Mouse (Mus musculus): ENCODE results near the gene Dgat2. TPM values are rescaled to one million over a fixed set of nuclear protein-coding genes. Genes with fewer than 3 reads are reported as not detected.

Gene Dgat2
- polyA plus RNA-seq, 1 experiment from 2014 or later, result 60.1 TPM

- no peak overlapping the region for H3K9ac ChIP-seq (ENCODE audit: low read depth, low read length)
- no peak overlapping the region for H3K4me3 ChIP-seq (ENCODE audit: low read depth, low read length)
- no peaks in the 10 kb centered on the region for H3K27me3 ChIP-seq (replicated peaks; ENCODE audit: control insufficient read depth, insufficient read depth, low read length)
- DNase-seq (ENCODE audit: low spot score) (no peak), ATAC-seq (replicated peaks; ENCODE audit: low FRiP score) (no peak)
- peaks cover 16% of the 10 kb centered on the region for H3K4me1 ChIP-seq (replicated peaks; ENCODE audit: control insufficient read depth, insufficient read depth, low read length)
- H3K27ac ChIP-seq (ENCODE audit: low read depth, low read length), result no peak overlapping the region
- WGBS, result 85% methylated on average over 7 of the region's 7 CpGs
- no peaks in the 10 kb centered on the region; the same call in 1 of the 2 replicates for H3K36me3 ChIP-seq (ENCODE audit: control insufficient read depth, insufficient read depth, low read length)
- no peak overlapping the region for H3K4me2 ChIP-seq
- H3K9me3 ChIP-seq (ENCODE audit: control insufficient read depth, low read length), result no peaks in the 10 kb centered on the region
Measured at GRCm38 (mm10) chr7:99162462-99162861, 20.1 kb downstream of the Dgat2 start.

DNA sequence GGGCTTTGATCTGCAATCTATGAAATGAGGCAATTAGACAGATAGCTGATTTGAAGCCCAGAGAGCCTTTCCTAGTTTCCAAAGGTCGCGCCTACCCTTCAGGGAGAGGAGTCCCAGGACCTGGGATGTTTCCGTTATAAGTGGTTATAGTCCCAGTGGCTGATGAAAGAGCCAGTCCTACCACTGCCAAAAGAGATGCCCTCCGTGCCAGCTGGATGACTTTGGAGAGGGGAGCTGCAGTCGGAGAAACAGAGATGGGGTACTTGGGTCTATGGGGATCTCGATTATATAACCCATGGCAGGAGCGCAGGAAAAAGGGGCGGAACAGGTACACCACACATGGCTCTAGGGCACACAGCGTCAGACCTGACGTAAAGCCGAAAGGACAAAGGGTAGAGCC lies 20.6 kb downstream of the Dgat2 start:
- ATAC-seq (replicated peaks; ENCODE audit: low FRiP score) (no peak), DNase-seq (ENCODE audit: low spot score) (no peak)
- Histone ChIP-seq H3K4me3 (ENCODE audit: low read depth, low read length) (no peak overlapping the region), H3K27me3 (replicated peaks; ENCODE audit: control insufficient read depth, insufficient read depth, low read length) (no peaks in the 10 kb centered on the region), H3K27ac (ENCODE audit: low read depth, low read length) (no peak overlapping the region), H3K4me2 (no peak overlapping the region), H3K36me3 (ENCODE audit: control insufficient read depth, insufficient read depth, low read length) (no peaks in the 10 kb centered on the region; the same call in 1 of the 2 replicates), H3K4me1 (replicated peaks; ENCODE audit: control insufficient read depth, insufficient read depth, low read length) (peaks cover 16% of the 10 kb centered on the region), H3K9ac (ENCODE audit: low read depth, low read length) (no peak overlapping the region), H3K9me3 (ENCODE audit: control insufficient read depth, low read length) (no peaks in the 10 kb centered on the region)
- WGBS, result 73% methylated on average over 11 of the region's 11 CpGs

GRCm38 (mm10) chr7:99161529-99161928 lies 21.0 kb downstream of the Dgat2 start:
- WGBS, result 32% methylated on average over 4 of the region's 4 CpGs
- Histone ChIP-seq H3K27me3 (replicated peaks; ENCODE audit: control insufficient read depth, insufficient read depth, low read length) (no peaks in the 10 kb centered on the region), H3K27ac (ENCODE audit: low read depth, low read length) (no peak overlapping the region), H3K4me3 (ENCODE audit: low read depth, low read length) (no peak overlapping the region), H3K9ac (ENCODE audit: low read depth, low read length) (no peak overlapping the region), H3K36me3 (ENCODE audit: control insufficient read depth, insufficient read depth, low read length) (no peaks in the 10 kb centered on the region; the same call in 1 of the 2 replicates), H3K9me3 (ENCODE audit: control insufficient read depth, low read length) (no peaks in the 10 kb centered on the region), H3K4me1 (replicated peaks; ENCODE audit: control insufficient read depth, insufficient read depth, low read length) (peaks cover 20% of the 10 kb centered on the region), H3K4me2 (no peak overlapping the region)
- DNase-seq (ENCODE audit: low spot score), result no peak
- ATAC-seq (replicated peaks; ENCODE audit: low FRiP score), result peak; percentile 58

DNA sequence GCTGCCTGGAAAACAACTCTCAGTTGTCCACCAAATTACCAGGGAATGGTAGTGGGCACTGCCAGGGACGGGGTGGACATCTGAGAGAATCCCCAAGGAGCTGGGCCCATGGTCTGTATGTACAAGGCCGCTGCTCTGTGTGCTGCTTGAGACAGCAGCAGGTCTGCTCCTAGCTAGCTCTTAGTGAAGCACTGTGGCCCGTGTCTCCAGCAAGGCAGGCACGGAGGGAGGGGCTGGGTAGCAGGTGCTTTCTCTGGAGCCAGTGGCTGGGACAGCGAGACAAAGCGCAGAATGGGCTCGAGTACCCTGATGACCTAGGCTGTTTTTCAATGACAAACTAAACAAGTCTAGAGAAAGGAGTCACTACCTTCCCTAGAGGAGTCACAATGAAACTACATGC lies 21.5 kb downstream of the Dgat2 start:
- Histone ChIP-seq H3K4me1 (replicated peaks; ENCODE audit: control insufficient read depth, insufficient read depth, low read length) (peaks cover 25% of the 10 kb centered on the region), H3K4me3 (ENCODE audit: low read depth, low read length) (no peak overlapping the region), H3K27ac (ENCODE audit: low read depth, low read length) (no peak overlapping the region; the same call in 1 of the 2 replicates), H3K9me3 (ENCODE audit: control insufficient read depth, low read length) (no peaks in the 10 kb centered on the region), H3K36me3 (ENCODE audit: control insufficient read depth, insufficient read depth, low read length) (no peaks in the 10 kb centered on the region), H3K4me2 (no peak overlapping the region), H3K9ac (ENCODE audit: low read depth, low read length) (no peak overlapping the region), H3K27me3 (replicated peaks; ENCODE audit: control insufficient read depth, insufficient read depth, low read length) (no peaks in the 10 kb centered on the region)
- 78% methylated on average over 7 of the region's 7 CpGs for WGBS
- ATAC-seq (replicated peaks; ENCODE audit: low FRiP score), result no peak
- no peak for DNase-seq (ENCODE audit: low spot score)

- 79% methylated on average over 2 of the region's 2 CpGs for WGBS
Measured at GRCm38 (mm10) chr7:99159446-99159845, 23.1 kb downstream of the Dgat2 start.

DNA sequence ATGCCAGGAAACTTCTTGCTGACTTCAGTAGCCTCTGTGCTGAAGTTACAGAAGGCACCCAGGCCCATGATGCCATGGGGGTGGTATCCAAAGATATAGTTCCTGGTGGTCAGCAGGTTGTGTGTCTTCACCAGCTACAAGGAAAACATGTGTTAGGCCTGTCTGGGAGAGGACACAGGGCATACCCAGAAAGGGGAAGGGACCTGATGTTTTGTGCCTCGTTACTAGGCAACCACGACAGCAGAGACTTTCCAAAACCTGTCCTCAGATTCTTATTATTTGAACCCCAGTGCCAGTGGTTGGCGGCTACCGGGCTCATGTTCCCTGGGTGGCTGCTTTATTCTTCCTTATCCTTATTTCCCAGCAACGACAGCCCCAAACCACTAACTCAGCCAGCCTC lies 23.6 kb downstream of the Dgat2 start:
- H3K9me3 ChIP-seq (ENCODE audit: control insufficient read depth, low read length), result no peaks in the 10 kb centered on the region
- WGBS, result 46% methylated on average over 5 of the region's 5 CpGs
- no peaks in the 10 kb centered on the region for H3K36me3 ChIP-seq (ENCODE audit: control insufficient read depth, insufficient read depth, low read length)
- H3K4me3 ChIP-seq (ENCODE audit: low read depth, low read length), result no peak overlapping the region
- H3K27me3 ChIP-seq (replicated peaks; ENCODE audit: control insufficient read depth, insufficient read depth, low read length), result no peaks in the 10 kb centered on the region
- H3K9ac ChIP-seq (ENCODE audit: low read depth, low read length), result no peak overlapping the region
- ATAC-seq (replicated peaks; ENCODE audit: low FRiP score), result no peak
- no peak for DNase-seq (ENCODE audit: low spot score)
- no peak overlapping the region for H3K27ac ChIP-seq (ENCODE audit: low read depth, low read length)
- H3K4me1 ChIP-seq (replicated peaks; ENCODE audit: control insufficient read depth, insufficient read depth, low read length), result peaks cover 39% of the 10 kb centered on the region
- no peak overlapping the region for H3K4me2 ChIP-seq

More at GRCm38 (mm10) chr7:99159446-99159845, 23.1 kb downstream of the Dgat2 start:
- H3K27ac ChIP-seq (ENCODE audit: low read depth, low read length), result no peak overlapping the region
- H3K36me3 ChIP-seq (ENCODE audit: control insufficient read depth, insufficient read depth, low read length), result no peaks in the 10 kb centered on the region
- no peak for ATAC-seq (replicated peaks; ENCODE audit: low FRiP score)
- H3K4me1 ChIP-seq (replicated peaks; ENCODE audit: control insufficient read depth, insufficient read depth, low read length), result peaks cover 36% of the 10 kb centered on the region
- no peaks in the 10 kb centered on the region for H3K9me3 ChIP-seq (ENCODE audit: control insufficient read depth, low read length)
- H3K9ac ChIP-seq (ENCODE audit: low read depth, low read length), result no peak overlapping the region
- no peak overlapping the region for H3K4me3 ChIP-seq (ENCODE audit: low read depth, low read length)
- H3K27me3 ChIP-seq (replicated peaks; ENCODE audit: control insufficient read depth, insufficient read depth, low read length), result no peaks in the 10 kb centered on the region
- DNase-seq (ENCODE audit: low spot score), result no peak
- no peak overlapping the region for H3K4me2 ChIP-seq

- WGBS, result 82% methylated on average over 8 of the region's 8 CpGs
- Histone ChIP-seq H3K4me1 (replicated peaks; ENCODE audit: control insufficient read depth, insufficient read depth, low read length) (peaks cover 42% of the 10 kb centered on the region), H3K27me3 (replicated peaks; ENCODE audit: control insufficient read depth, insufficient read depth, low read length) (no peaks in the 10 kb centered on the region), H3K9me3 (ENCODE audit: control insufficient read depth, low read length) (no peaks in the 10 kb centered on the region), H3K27ac (ENCODE audit: low read depth, low read length) (no peak overlapping the region), H3K36me3 (ENCODE audit: control insufficient read depth, insufficient read depth, low read length) (no peaks in the 10 kb centered on the region), H3K4me2 (no peak overlapping the region), H3K4me3 (ENCODE audit: low read depth, low read length) (no peak overlapping the region), H3K9ac (ENCODE audit: low read depth, low read length) (no peak overlapping the region)
- ATAC-seq (replicated peaks; ENCODE audit: low FRiP score), result no peak
- DNase-seq (ENCODE audit: low spot score), result no peak
Measured at GRCm38 (mm10) chr7:99158011-99158410, 24.5 kb downstream of the Dgat2 start.

- H3K27me3 ChIP-seq (replicated peaks; ENCODE audit: control insufficient read depth, insufficient read depth, low read length), result no peaks in the 10 kb centered on the region
- peaks cover 39% of the 10 kb centered on the region for H3K4me1 ChIP-seq (replicated peaks; ENCODE audit: control insufficient read depth, insufficient read depth, low read length)
- ATAC-seq (replicated peaks; ENCODE audit: low FRiP score) (no peak), DNase-seq (ENCODE audit: low spot score) (no peak)
- H3K27ac ChIP-seq (ENCODE audit: low read depth, low read length), result no peak overlapping the region
- H3K4me3 ChIP-seq (ENCODE audit: low read depth, low read length), result no peak overlapping the region
- no peak overlapping the region for H3K4me2 ChIP-seq
- H3K36me3 ChIP-seq (ENCODE audit: control insufficient read depth, insufficient read depth, low read length), result no peaks in the 10 kb centered on the region
- H3K9me3 ChIP-seq (ENCODE audit: control insufficient read depth, low read length), result no peaks in the 10 kb centered on the region
- WGBS, result 77% methylated on average over 10 of the region's 10 CpGs
- no peak overlapping the region for H3K9ac ChIP-seq (ENCODE audit: low read depth, low read length)
Measured at GRCm38 (mm10) chr7:99156737-99157136, 25.8 kb downstream of the Dgat2 start.

Data from liver, embryonic 11.5 days (tissue).